Mouse (Mus musculus) myocyte (in vitro differentiated cells): ENCODE measurements around the gene Dgkd.

Experiments used
- E2F4 ChIP-seq: IDR thresholded peaks from one replicate; pipeline ENCODE4 v1.6.1; 2011; ENCODE audit warnings: mild to moderate bottlenecking, control low read depth, moderate library complexity; ENCODE audit not compliant: insufficient read depth
- MAX ChIP-seq: IDR thresholded peaks from one replicate; pipeline ENCODE4 v1.6.1; 2011; ENCODE audit warnings: low read depth, mild to moderate bottlenecking, control low read depth
- POLR2A ChIP-seq: IDR thresholded peaks from one replicate; pipeline ENCODE4 v1.6.1; 2011; ENCODE audit warnings: low read depth, mild to moderate bottlenecking, control low read depth, moderate library complexity; ENCODE audit not compliant: insufficient read length
- POLR2AphosphoS2 ChIP-seq: IDR thresholded peaks from one replicate; pipeline ENCODE4 v1.6.1; 2011; ENCODE audit warnings: low read depth, control low read depth; ENCODE audit not compliant: insufficient read length
- TCF12 ChIP-seq: IDR thresholded peaks from one replicate; pipeline ENCODE4 v1.6.1; 2011; ENCODE audit warnings: mild to moderate bottlenecking, control low read depth; ENCODE audit not compliant: poor library complexity, insufficient read depth, severe bottlenecking
- TCF3 ChIP-seq: IDR thresholded peaks from one replicate; pipeline ENCODE4 v1.6.1; 2011; ENCODE audit warnings: low read depth, control low read depth; ENCODE audit not compliant: insufficient read length
- USF1 ChIP-seq: IDR thresholded peaks from one replicate; pipeline ENCODE4 v1.6.1; 2011; ENCODE audit warnings: low read depth, mild to moderate bottlenecking, control low read depth, moderate library complexity

DNA sequence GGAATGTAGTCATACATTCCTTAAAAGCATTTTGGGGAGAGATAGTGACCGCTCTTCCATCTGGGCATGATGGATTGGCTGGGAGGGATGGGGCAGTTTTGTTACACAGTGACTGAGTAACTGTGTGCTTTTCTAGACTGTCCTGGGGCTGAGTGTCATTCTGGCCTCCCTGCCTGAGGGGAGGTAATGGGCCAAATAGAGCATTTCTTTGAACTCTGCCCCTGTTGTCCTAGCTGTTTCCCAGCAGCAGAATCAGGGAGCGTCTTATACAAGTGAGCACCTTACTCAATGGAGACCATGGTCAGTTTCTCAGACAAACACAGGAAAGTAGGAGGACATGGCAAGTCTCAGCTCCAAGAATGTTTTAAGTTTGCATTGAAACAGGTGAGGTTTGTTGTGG, 43.8 kb downstream of the Dgkd start:
- TF ChIP-seq POLR2A (no peak), E2F4 (no peak), POLR2AphosphoS2 (no peak), MAX (no peak), TCF12 (no peak), USF1 (no peak), TCF3 (no peak)
